Mouse (Mus musculus) testis, postnatal 14 days (tissue): ENCODE measurements at regions not wholly inside any gene's neighbourhood (a gene's known extent, or its start where the extent isn't known, plus 50 kb on each side); places are given as distances from the start of the nearest gene placed in this dataset.

Experiments
- DNase-seq: peaks from one replicate; pipeline ENCODE4 v3.0.0; 2021; ENCODE audit warnings: low spot score

DNA sequence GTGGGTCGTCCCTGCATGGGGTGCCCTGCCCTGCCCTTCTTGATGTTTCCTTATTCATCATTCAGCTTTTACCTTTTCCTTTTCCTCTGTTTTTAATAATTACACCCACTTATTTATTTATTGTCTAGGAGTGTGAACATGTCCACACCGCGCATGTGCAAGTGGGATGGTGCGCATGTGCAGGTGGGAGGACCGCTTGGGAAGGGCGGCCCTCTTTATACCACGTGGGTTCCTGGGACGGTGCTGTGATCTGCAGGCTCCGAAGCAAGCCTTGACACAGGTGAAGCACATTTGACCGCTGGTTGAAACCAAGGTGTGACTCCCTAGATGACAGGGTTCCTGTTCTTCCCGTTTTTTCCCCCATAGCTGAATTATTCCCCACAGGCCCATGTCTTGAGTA is 60.0 kb downstream of the Syf2 start:
- peak; percentile 62 for DNase-seq

DNA sequence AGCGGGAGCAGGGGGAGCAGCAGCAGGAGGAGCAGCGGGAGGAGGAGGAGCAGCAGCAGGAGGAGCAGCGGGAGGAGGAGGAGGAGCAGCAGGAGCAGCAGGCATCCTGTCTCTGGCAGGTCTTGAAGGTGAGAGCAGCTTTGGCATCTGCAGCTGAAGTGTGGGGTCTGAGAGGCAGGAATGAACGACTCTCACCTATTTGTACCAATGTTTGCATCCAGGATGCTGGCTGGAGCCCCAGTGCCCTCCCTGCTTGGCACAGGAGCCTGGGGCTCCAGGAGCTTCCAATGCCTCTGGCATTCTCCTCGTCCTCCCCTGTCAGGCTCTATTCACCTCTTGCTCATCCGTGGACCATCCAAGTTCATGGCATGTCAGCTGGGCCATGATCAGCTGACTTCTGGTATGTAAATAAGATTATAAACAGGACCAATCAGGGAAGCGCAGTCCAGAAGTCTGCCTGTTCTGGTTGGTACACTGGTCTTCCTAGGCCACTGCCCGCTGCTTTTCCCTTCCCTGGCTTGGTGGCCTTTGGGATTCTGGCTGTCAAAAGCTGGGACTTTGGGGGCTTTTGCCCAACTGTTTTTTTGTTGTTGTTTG is 62.9 kb downstream of the Syf2 start:
- no peak for DNase-seq

- no peak for DNase-seq
Observed at GRCm38 (mm10) chr4:134994205-134994604, 63.5 kb downstream of the Syf2 start.

DNA sequence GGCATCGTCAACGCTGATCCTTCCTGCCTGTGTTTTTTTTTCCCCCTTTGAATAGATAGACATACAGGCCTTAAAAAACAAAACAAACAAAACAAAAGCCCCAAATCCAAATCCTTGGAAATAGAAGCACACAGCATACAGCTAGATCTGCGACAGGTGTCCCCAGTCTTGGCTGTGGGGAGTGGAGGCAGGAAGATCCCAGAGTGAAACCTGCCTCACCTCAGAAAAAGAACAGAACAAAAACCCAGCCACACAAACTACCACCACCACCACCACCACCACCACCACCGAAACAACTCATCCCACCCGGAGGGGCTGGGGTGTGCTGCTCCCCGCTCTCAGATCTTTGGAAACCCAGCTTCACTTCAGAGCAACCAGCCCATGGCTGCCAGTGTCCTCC is 64.0 kb downstream of the Syf2 start:
- no peak for DNase-seq

- peak; percentile 60 for DNase-seq
Observed at GRCm38 (mm10) chr4:134995052-134995451, 64.4 kb downstream of the Syf2 start.

- no peak for DNase-seq
Observed at GRCm38 (mm10) chr4:134996121-134996520, 65.4 kb downstream of the Syf2 start.

- DNase-seq = no peak
Observed at GRCm38 (mm10) chr4:134997461-134998434, 67.0 kb downstream of the Syf2 start.

GRCm38 (mm10) chr4:134998928-134999658 is 68.4 kb downstream of the Syf2 start:
- no peak for DNase-seq

- DNase-seq = no peak
Observed at GRCm38 (mm10) chr4:135002091-135002925, 71.6 kb downstream of the Syf2 start.

GRCm38 (mm10) chr4:135011365-135011764 is 80.7 kb downstream of the Syf2 start:
- DNase-seq = no peak

- DNase-seq = no peak
Observed at GRCm38 (mm10) chr4:135012945-135013344, 82.2 kb downstream of the Syf2 start.

GRCm38 (mm10) chr4:135013932-135014331 is 83.2 kb downstream of the Syf2 start:
- DNase-seq = peak; percentile 60

DNA sequence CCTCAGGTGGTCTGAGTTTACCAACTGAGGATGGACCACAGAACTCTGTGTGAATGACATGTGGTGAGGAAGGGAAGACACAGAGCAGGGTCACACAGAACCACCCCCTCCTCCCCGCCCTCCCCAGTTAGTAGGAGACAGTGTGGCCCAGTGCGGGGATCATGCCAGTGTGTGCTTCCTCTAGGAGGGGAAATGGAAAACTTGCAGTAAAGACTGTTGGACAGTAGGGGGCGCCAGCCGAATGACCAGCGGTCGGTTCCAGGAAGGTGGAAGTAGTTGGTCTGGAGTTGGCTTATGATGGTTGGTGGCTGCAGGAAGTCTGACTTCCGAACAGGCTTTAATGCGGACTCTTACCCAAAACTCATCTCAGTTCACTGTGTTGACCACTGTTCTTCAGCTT is 87.3 kb downstream of the Syf2 start:
- peak; percentile 57 for DNase-seq

DNA sequence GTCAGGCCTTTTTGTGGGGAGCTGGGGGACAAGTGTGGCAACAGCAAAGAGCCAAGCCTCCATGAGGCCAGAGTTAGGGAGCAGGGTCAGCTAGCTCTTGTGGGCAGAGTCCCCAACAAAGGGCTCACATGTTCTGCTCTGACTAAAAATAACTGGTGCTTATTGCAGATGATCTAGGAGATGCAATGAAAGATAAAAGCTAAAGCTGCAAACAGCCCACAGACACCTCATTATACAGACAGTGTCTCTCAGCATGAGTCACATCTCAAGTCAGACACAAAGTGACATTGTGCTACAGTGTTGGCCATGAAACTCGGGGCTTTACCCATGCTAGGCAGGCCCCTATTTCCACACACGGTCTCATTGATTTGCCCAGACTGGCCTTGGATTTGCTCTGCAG is 88.4 kb downstream of the Syf2 start:
- no peak for DNase-seq

DNA sequence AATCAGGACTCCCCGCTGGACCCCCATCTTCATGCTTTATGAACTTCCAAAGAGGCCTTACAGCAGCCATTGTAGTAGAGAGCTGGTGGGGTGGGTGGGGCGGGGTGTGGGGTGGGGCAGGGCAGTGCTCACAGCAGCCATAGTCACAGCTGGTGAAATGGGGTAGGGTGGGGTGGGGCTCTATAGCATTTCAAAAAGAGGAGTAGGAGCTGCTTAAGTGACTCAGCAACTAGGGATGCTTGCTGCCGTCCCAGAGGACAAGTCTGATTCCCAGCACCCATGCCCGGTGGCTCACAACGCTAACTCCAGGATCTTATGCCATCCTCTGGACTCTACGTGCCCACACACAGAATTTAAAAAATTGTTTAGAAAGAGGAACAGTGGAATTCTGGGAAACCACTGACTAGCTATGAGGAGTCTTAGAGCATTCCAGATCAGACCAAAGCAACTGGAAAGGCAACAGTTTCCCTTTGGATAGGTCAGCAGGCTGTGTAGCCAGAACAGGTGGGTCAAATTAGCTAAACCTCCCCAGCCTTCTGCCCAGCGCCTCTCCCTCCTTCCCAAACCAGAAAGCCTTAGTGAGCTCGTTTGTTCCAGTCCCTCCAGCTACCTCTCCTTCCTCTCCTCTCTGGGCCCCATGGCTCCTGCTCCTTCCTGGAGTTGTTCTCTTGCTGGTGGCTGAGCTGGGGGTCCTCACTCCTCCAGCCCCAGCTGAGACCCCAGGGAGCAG is 89.7 kb downstream of the Syf2 start:
- no peak for DNase-seq

DNA sequence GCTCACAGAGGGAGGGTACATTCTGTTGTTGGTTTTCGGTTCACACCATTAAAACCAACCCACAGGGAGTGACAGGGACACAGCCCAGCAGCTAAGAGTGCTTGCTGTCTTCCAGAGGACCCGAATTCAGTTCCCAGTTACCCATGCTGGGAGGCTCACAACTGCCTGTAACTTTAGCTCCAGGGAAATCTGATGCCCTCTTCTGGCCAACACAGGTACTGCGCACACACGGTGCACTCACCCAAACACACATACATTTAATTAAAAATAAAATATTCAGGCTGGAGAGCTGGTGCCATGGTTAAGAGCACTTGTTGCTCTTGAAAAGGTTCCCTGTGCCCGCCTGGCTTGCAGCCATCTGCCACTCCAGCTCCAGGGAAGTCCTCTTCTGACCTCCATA is 92.5 kb downstream of the Syf2 start:
- peak; percentile 25 for DNase-seq

DNA sequence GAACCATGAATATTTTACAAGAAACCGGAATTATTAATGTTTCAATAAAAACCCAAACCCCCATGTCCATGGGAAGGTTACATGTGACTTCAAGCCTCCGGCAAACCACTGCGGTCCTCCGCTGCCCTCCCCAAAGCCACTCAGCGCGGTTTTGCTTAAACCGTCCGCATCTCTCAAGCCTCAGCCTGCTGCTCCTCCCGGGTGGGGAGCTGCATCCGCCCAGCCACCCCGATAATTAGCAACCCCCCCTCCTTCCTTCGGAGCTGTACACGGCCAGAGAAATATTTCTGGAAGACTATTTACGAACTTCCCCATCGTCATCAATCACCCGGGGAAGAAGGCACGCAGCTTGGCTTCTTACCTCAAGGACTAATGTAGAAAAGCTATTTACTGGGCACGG is 94.7 kb upstream of the Runx3 start:
- DNase-seq = no peak

DNA sequence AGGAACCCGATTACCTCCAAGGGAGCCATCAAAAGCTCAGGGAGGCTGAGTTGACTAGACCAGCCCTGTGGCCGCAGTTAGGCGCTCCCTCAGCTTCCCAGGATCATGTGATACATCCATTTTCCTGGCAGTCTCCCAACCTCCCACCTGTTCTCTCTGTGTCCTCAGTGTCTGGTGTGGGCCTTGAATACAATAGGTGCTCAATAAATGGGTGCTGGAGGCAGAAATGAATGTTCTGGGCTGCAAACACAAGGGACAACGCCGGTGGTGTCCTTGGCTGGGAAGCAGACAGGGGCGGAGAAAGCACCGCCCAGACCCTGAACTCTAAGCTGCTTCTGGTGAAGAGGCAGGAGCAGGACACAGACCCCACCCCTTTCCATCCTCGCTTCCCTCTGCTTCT is 93.3 kb upstream of the Runx3 start:
- DNase-seq = no peak

- no peak for DNase-seq
Observed at GRCm38 (mm10) chr4:135029723-135030122, 90.7 kb upstream of the Runx3 start.

GRCm38 (mm10) chr4:135032461-135032860 is 88.0 kb upstream of the Runx3 start:
- no peak for DNase-seq

- DNase-seq = no peak
Observed at GRCm38 (mm10) chr4:135033302-135033701, 87.2 kb upstream of the Runx3 start.
